Mouse (Mus musculus): ENCODE results near the gene Crim1. TPM values are rescaled to one million over a fixed set of nuclear protein-coding genes. Genes with fewer than 3 reads are reported as not detected.
A peak's percentile ranks its signal among the peaks of the same experiment; 100 is the strongest.

Crim1 gene
- polyA plus RNA-seq, 1 experiment, result 7.1 TPM

DNA sequence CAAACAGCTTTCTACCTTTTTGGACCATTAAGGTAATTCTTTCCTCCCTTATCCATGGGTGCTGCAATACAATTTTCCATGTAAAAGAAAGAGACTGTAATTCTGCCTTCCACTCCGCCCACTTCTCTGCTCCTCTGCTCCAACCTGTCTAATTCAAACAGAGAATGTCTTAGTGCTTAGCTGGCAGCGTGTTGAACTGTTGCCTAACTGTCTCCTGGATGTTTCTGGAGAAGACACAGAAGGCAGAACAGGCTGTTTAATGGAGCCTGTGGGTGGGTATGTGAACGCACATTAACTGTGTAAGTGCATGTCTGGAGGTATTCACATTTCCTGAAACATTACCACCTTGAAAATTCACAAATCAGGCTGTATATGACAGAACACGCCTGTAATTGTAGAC is 33.5 kb upstream of the Crim1 start:
- TF ChIP-seq USF1 (IDR thresholded peaks at IDR 0.05; ENCODE audit: low read depth) (no peak), FOSL1 (IDR thresholded peaks at IDR 0.05; ENCODE audit: insufficient read depth, low read length, poor library complexity, severe bottlenecking) (no peak)
- H3K79me2 ChIP-seq (ENCODE audit: control insufficient read depth, insufficient read depth), result no peaks in the 10 kb centered on the region

DNA sequence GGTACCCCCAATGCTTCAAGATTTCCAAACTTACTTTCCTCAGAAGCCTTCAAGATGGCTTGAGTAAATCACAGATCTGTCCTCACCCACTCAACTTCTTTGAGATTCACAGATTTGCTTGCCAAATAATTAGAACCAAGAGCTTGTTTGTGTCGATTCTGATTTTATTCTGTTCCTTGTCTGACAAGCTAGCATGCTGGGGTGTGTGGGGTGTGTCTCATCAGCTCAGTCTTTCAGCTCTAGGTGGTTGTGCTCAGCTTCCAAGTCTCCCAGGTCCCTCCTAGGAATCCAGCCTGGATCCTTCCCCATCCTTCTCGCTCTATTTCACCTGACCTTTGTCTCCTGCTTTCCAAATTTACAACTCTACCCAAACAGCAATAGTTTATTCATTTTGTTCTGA is 27.7 kb upstream of the Crim1 start:
- no peaks in the 10 kb centered on the region for H3K79me3 ChIP-seq (ENCODE audit: low read depth)
- no peak for TF ChIP-seq MYOG (IDR thresholded peaks at IDR 0.05; ENCODE audit: control insufficient read depth, extremely low read depth, insufficient read length)
- no peak for TF ChIP-seq USF1 (IDR thresholded peaks at IDR 0.05; ENCODE audit: low read depth)
- TF ChIP-seq CTCF (IDR thresholded peaks at IDR 0.05; ENCODE audit: control insufficient read depth, insufficient read depth, insufficient read length), result no peak
- TF ChIP-seq MAX (IDR thresholded peaks at IDR 0.05), result no peak
- no peak for TF ChIP-seq CEBPB (IDR thresholded peaks at IDR 0.05; ENCODE audit: low read depth)
- no peak for TF ChIP-seq FOSL1 (IDR thresholded peaks at IDR 0.05; ENCODE audit: insufficient read depth, low read length, poor library complexity, severe bottlenecking)
- TF ChIP-seq MYOD1 (IDR thresholded peaks at IDR 0.05; ENCODE audit: control insufficient read depth, insufficient read length, low read depth), result no peak
- H3K27me3 ChIP-seq (ENCODE audit: control insufficient read depth, insufficient read depth, insufficient read length), result no peaks in the 10 kb centered on the region
- H3K36me3 ChIP-seq (ENCODE audit: control insufficient read depth, insufficient read depth), result no peaks in the 10 kb centered on the region
- no peaks in the 10 kb centered on the region for H3K79me2 ChIP-seq (ENCODE audit: control insufficient read depth, insufficient read depth)
- no peak overlapping the region for H3K4me3 ChIP-seq (ENCODE audit: insufficient read depth, poor library complexity, severe bottlenecking)
- no peak overlapping the region for H3ac ChIP-seq (ENCODE audit: control insufficient read depth, insufficient read length, low read depth)

More for the DNA sequence above, 33.5 kb upstream of the Crim1 start:
- H3ac ChIP-seq (ENCODE audit: control insufficient read depth, insufficient read length, low read depth), result no peak overlapping the region
- H3K36me3 ChIP-seq (ENCODE audit: control insufficient read depth, insufficient read depth), result no peaks in the 10 kb centered on the region
- H3K79me3 ChIP-seq (ENCODE audit: low read depth), result no peaks in the 10 kb centered on the region
- H3K4me3 ChIP-seq (ENCODE audit: insufficient read depth, poor library complexity, severe bottlenecking), result no peak overlapping the region
- no peaks in the 10 kb centered on the region for H3K27me3 ChIP-seq (ENCODE audit: control insufficient read depth, insufficient read depth, insufficient read length)

DNA sequence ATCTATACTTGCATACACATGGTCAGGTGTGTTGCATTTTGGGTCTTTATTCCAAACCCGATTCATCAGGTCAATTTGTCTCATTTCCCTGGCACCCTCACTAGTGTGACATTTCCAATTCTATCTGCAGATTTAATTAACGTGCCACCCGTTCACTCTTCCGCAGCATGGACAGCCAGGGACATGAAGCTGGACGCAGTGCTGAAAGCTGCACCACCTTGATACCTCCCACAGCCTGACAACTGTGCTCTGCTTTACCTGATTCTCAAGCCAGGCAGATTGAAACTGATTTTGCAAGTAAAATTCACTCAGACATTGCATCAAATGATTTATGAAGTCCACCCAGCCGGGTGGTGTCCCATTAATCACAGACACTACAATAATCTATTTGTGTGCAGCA is 19.3 kb upstream of the Crim1 start:
- no peak overlapping the region for H3ac ChIP-seq (ENCODE audit: control insufficient read depth, insufficient read length, low read depth)
- H3K79me2 ChIP-seq (ENCODE audit: control insufficient read depth, insufficient read depth), result no peaks in the 10 kb centered on the region
- H3K79me3 ChIP-seq (ENCODE audit: low read depth), result no peaks in the 10 kb centered on the region
- no peak overlapping the region for H3K4me3 ChIP-seq (ENCODE audit: insufficient read depth, poor library complexity, severe bottlenecking)
- no peak for TF ChIP-seq FOSL1 (IDR thresholded peaks at IDR 0.05; ENCODE audit: insufficient read depth, low read length, poor library complexity, severe bottlenecking)
- no peak for TF ChIP-seq CEBPB (IDR thresholded peaks at IDR 0.05; ENCODE audit: low read depth)
- H3K36me3 ChIP-seq (ENCODE audit: control insufficient read depth, insufficient read depth), result no peaks in the 10 kb centered on the region
- no peaks in the 10 kb centered on the region for H3K27me3 ChIP-seq (ENCODE audit: control insufficient read depth, insufficient read depth, insufficient read length)

DNA sequence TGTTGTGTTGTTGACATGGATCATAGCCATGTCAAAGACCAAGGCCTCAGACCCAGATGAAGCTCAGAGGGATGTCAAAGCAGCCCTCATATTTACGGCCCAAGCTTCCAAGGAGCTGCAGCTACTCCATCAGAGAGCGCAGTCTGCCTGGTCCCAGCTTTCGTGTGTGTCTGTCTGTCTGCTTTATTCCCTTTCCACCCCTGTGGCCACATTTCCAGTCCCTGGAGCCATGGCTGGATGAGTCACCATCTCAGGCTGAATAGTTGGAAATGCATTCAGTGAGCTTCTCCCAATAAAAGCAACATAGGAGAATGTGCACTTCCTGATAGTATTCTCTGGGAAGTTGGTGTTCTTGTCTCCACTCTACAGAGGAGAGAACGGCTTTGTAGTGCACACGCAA is 3.9 kb upstream of the Crim1 start:
- no peak overlapping the region for H3K4me3 ChIP-seq (ENCODE audit: insufficient read depth, poor library complexity, severe bottlenecking)
- peaks cover 7% of the 10 kb centered on the region for H3K79me2 ChIP-seq (ENCODE audit: control insufficient read depth, insufficient read depth)
- no peak for TF ChIP-seq CEBPB (IDR thresholded peaks at IDR 0.05; ENCODE audit: low read depth)
- TF ChIP-seq MYOG (IDR thresholded peaks at IDR 0.05; ENCODE audit: control insufficient read depth, extremely low read depth, insufficient read length), result no peak
- TF ChIP-seq MYOD1 (IDR thresholded peaks at IDR 0.05; ENCODE audit: control insufficient read depth, insufficient read length, low read depth), result no peak
- TF ChIP-seq MAX (IDR thresholded peaks at IDR 0.05), result no peak
- no peak for TF ChIP-seq CTCF (IDR thresholded peaks at IDR 0.05; ENCODE audit: control insufficient read depth, insufficient read depth, insufficient read length)
- no peak for TF ChIP-seq USF1 (IDR thresholded peaks at IDR 0.05; ENCODE audit: low read depth)
- TF ChIP-seq FOSL1 (IDR thresholded peaks at IDR 0.05; ENCODE audit: insufficient read depth, low read length, poor library complexity, severe bottlenecking), result no peak
- no peak overlapping the region for H3ac ChIP-seq (ENCODE audit: control insufficient read depth, insufficient read length, low read depth)
- no peaks in the 10 kb centered on the region for H3K27me3 ChIP-seq (ENCODE audit: control insufficient read depth, insufficient read depth, insufficient read length)
- H3K79me3 ChIP-seq (ENCODE audit: low read depth), result peaks cover 2% of the 10 kb centered on the region
- H3K36me3 ChIP-seq (ENCODE audit: control insufficient read depth, insufficient read depth), result no peaks in the 10 kb centered on the region

DNA sequence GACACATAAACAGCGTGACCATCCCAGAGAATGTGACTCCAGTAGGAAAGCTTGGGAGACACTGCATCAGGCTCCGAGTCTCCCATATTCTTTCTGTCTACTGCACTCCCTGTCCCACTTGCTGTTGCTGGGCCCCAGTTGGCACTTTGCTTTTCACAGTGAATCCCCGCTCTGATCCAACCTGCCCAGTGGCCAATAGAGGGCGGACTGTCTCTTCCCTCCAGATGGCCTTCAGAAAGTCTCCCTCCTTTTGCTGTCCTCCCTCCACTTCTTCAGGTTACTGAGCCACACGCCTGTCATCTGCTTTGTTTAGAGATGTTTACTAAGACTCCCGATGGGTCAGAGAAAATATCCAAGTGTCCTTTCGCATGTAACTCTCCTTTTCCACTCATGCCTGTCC is 2.9 kb upstream of the Crim1 start:
- Histone ChIP-seq H3ac (ENCODE audit: control insufficient read depth, insufficient read length, low read depth) (no peak overlapping the region), H3K4me3 (ENCODE audit: insufficient read depth, poor library complexity, severe bottlenecking) (no peak overlapping the region), H3K79me3 (ENCODE audit: low read depth) (peaks cover 10% of the 10 kb centered on the region), H3K36me3 (ENCODE audit: control insufficient read depth, insufficient read depth) (no peaks in the 10 kb centered on the region), H3K79me2 (ENCODE audit: control insufficient read depth, insufficient read depth) (peaks cover 16% of the 10 kb centered on the region), H3K27me3 (ENCODE audit: control insufficient read depth, insufficient read depth, insufficient read length) (no peaks in the 10 kb centered on the region)
- TF ChIP-seq MAX (IDR thresholded peaks at IDR 0.05) (no peak), CTCF (IDR thresholded peaks at IDR 0.05; ENCODE audit: control insufficient read depth, insufficient read depth, insufficient read length) (peak; percentile 66)

DNA sequence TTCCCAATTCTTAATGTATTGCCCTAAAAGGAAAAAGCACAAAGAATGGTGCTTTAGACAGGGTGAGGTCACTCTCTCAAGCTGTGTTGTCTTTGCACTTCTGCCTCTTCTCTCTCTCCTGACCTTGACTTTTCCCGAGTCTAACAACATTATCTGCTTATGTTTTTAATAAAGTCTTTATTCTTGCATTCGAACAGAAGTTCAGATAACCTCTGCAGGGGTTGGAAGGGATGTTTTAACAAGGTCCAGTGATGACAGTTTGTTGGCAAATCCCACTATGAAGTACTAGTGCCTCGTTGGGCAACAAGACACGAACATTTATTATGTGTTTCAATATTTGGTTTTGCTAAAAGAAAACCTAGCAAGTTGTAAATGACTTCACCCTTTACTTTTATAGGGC is 1.9 kb upstream of the Crim1 start:
- Histone ChIP-seq H3K36me3 (ENCODE audit: control insufficient read depth, insufficient read depth) (no peaks in the 10 kb centered on the region), H3K79me2 (ENCODE audit: control insufficient read depth, insufficient read depth) (peaks cover 27% of the 10 kb centered on the region), H3K4me3 (ENCODE audit: insufficient read depth, poor library complexity, severe bottlenecking) (no peak overlapping the region), H3K27me3 (ENCODE audit: control insufficient read depth, insufficient read depth, insufficient read length) (no peaks in the 10 kb centered on the region), H3ac (ENCODE audit: control insufficient read depth, insufficient read length, low read depth) (no peak overlapping the region), H3K79me3 (ENCODE audit: low read depth) (peaks cover 17% of the 10 kb centered on the region)
- TF ChIP-seq CTCF (IDR thresholded peaks at IDR 0.05; ENCODE audit: control insufficient read depth, insufficient read depth, insufficient read length) (no peak), MYOD1 (IDR thresholded peaks at IDR 0.05; ENCODE audit: control insufficient read depth, insufficient read length, low read depth) (no peak), FOSL1 (IDR thresholded peaks at IDR 0.05; ENCODE audit: insufficient read depth, low read length, poor library complexity, severe bottlenecking) (no peak), USF1 (IDR thresholded peaks at IDR 0.05; ENCODE audit: low read depth) (no peak), MYOG (IDR thresholded peaks at IDR 0.05; ENCODE audit: control insufficient read depth, extremely low read depth, insufficient read length) (no peak), MAX (IDR thresholded peaks at IDR 0.05) (no peak), CEBPB (IDR thresholded peaks at IDR 0.05; ENCODE audit: low read depth) (no peak)

Measured in C2C12 (cell line).